Mouse (Mus musculus): Measurements from ENCODE around the gene Lhx9. TPM values are rescaled to one million over a fixed set of nuclear protein-coding genes. Genes with fewer than 3 reads are reported as not detected.

Gene Lhx9
- total RNA-seq, 2 experiments from 2014 or later: 0.33 to 1.6 TPM

- no peak for DNase-seq (ENCODE audit: low spot score in 2 of 2)
- intact Hi-C loops (cut with DNase I): loop anchor here (5.0 to 10.0 kb wide), 2 partner anchors 337 to 426 kb away; no protein-coding TSS in a partner anchor
These were observed 6.9 kb downstream of the Lhx9 start for GRCm38 (mm10) chr1:138841306-138842095.

- intact Hi-C loops (cut with DNase I): loop anchor here (5.0 to 10.0 kb wide), 2 partner anchors 336 to 427 kb away; no protein-coding TSS in a partner anchor
- DNase-seq (ENCODE audit: low spot score in 2 of 2): no peak
These were observed 7.7 kb downstream of the Lhx9 start for GRCm38 (mm10) chr1:138840440-138841305.

GRCm38 (mm10) chr1:138839809-138840430 lies 8.5 kb downstream of the Lhx9 start:
- intact Hi-C loops (cut with DNase I): loop anchor here (5.0 to 10.0 kb wide), 5 partner anchors 237 to 513 kb away; no protein-coding TSS in a partner anchor
- DNase-seq (ENCODE audit: low spot score in 2 of 2): no peak

GRCm38 (mm10) chr1:138839291-138839690 lies 9.1 kb downstream of the Lhx9 start:
- DNase-seq (ENCODE audit: low spot score in 2 of 2): no peak
- intact Hi-C loops (cut with DNase I): loop anchor here (5.0 kb wide), 3 partner anchors 238 to 512 kb away; no protein-coding TSS in a partner anchor

GRCm38 (mm10) chr1:138837786-138838743 lies 10.3 kb downstream of the Lhx9 start:
- no peak for DNase-seq (ENCODE audit: low spot score in 2 of 2)

GRCm38 (mm10) chr1:138835355-138835900 lies 12.9 kb downstream of the Lhx9 start:
- peak; percentile 45 to 53 for DNase-seq (ENCODE audit: low spot score in 2 of 2)
- intact Hi-C loops (cut with DNase I): loop anchor here (5.0 kb wide), 3 partner anchors 242 to 508 kb away; no protein-coding TSS in a partner anchor

More at GRCm38 (mm10) chr1:138837786-138838743, 10.3 kb downstream of the Lhx9 start:
- intact Hi-C loops (cut with DNase I): loop anchor here (5.0 kb wide), 3 partner anchors 239 to 511 kb away; no protein-coding TSS in a partner anchor

- DNase-seq (ENCODE audit: low spot score in 2 of 2): no peak
- intact Hi-C loops (cut with DNase I): no loop called here
These were observed 17.1 kb downstream of the Lhx9 start for GRCm38 (mm10) chr1:138831309-138831708.

- no peak for DNase-seq (ENCODE audit: low spot score in 2 of 2)
- intact Hi-C loops (cut with DNase I): no loop called here
These were observed 21.5 kb downstream of the Lhx9 start for GRCm38 (mm10) chr1:138826841-138827240.

- DNase-seq (ENCODE audit: low spot score in 2 of 2): no peak
- intact Hi-C loops (cut with DNase I): no loop called here
These were observed 25.4 kb downstream of the Lhx9 start for GRCm38 (mm10) chr1:138822985-138823322.

- intact Hi-C loops (cut with DNase I): no loop called here
- DNase-seq (ENCODE audit: low spot score in 2 of 2): no peak
These were observed 26.0 kb downstream of the Lhx9 start for GRCm38 (mm10) chr1:138822255-138822984.

- intact Hi-C loops (cut with DNase I): no loop called here
- no peak for DNase-seq (ENCODE audit: low spot score in 2 of 2)
These were observed 46.6 kb downstream of the Lhx9 start for GRCm38 (mm10) chr1:138801732-138802131.

- no peak for DNase-seq (ENCODE audit: low spot score in 2 of 2)
- intact Hi-C loops (cut with DNase I): no loop called here
These were observed 47.1 kb downstream of the Lhx9 start for GRCm38 (mm10) chr1:138801296-138801695.

GRCm38 (mm10) chr1:138799692-138800314 lies 48.6 kb downstream of the Lhx9 start:
- intact Hi-C loops (cut with DNase I): no loop called here
- no peak for DNase-seq (ENCODE audit: low spot score in 2 of 2)

- intact Hi-C loops (cut with DNase I): no loop called here
- peak in 1 of 2 experiments; percentile 7 for DNase-seq (ENCODE audit: low spot score in 2 of 2)
These were observed 50.3 kb downstream of the Lhx9 start for GRCm38 (mm10) chr1:138798110-138798509.

- intact Hi-C loops (cut with DNase I): no loop called here
- no peak for DNase-seq (ENCODE audit: low spot score in 2 of 2)
These were observed 62.5 kb downstream of the Lhx9 start for GRCm38 (mm10) chr1:138785856-138786255.

- no peak for DNase-seq (ENCODE audit: low spot score in 2 of 2)
- intact Hi-C loops (cut with DNase I): no loop called here
These were observed 64.4 kb downstream of the Lhx9 start for GRCm38 (mm10) chr1:138784019-138784418.

Measured in left cerebral cortex, postnatal 14 days (tissue).